Mouse (Mus musculus) embryonic facial prominence, embryonic 12.5 days (tissue): ENCODE data around the gene Usp40. TPM values are rescaled to one million over a fixed set of nuclear protein-coding genes. Genes with fewer than 3 reads are reported as not detected.

ENCODE experiments used
- ATAC-seq: fragments of 200-750 bp; cut with Nextera tagmentation; 2 replicates; pipeline ENCODE4 v1.8.0; 2017; ENCODE audit not compliant: insufficient number of reproducible peaks, insufficient read depth, low FRiP score, low TSS enrichment
- H3K27ac ChIP-seq: fragments of 300-500 bp; sonication (generic); 2 replicates; pipeline ENCODE4 v1.5.1; 2016; ENCODE audit warnings: mild to moderate bottlenecking
- H3K27me3 ChIP-seq: fragments of 300-500 bp; sonication (generic); 2 replicates; pipeline ENCODE4 v1.6.1; 2016; ENCODE audit warnings: mild to moderate bottlenecking, moderate library complexity
- H3K36me3 ChIP-seq: fragments of 300-500 bp; sonication (generic); 2 replicates; pipeline ENCODE4 v1.6.1; 2016; ENCODE audit warnings: mild to moderate bottlenecking
- H3K4me1 ChIP-seq: fragments of 300-500 bp; sonication (generic); 2 replicates; pipeline ENCODE4 v1.6.1; 2016
- H3K4me2 ChIP-seq: fragments of 300-500 bp; sonication (generic); replicated peaks from 2 replicates; pipeline ENCODE4 v1.6.1; 2016; ENCODE audit warnings: mild to moderate bottlenecking, moderate library complexity
- H3K4me3 ChIP-seq: fragments of 300-500 bp; sonication (generic); 2 replicates; pipeline ENCODE4 v1.5.1; 2016; ENCODE audit warnings: mild to moderate bottlenecking
- H3K9ac ChIP-seq: fragments of 300-500 bp; sonication (generic); 2 replicates; pipeline ENCODE4 v1.6.1; 2016; ENCODE audit warnings: mild to moderate bottlenecking, moderate library complexity
- H3K9me3 ChIP-seq: fragments of 300-500 bp; sonication (generic); 2 replicates; pipeline ENCODE4 v1.6.1; 2016; ENCODE audit warnings: mild to moderate bottlenecking, moderate library complexity
- WGBS: fragments of 180-500 bp; shearing (Covaris S2); methylation state at CpG from one replicate; pipeline ENCODE4 v1.1.7; 2016; 5-methylcytosine and 5-hydroxymethylcytosine counted together
- polyA plus RNA-seq: library from polyadenylated mRNA; unstranded; fragments of >200 nt; fragmentation: Nextera tagmentation; extraction: Ambion mirVana; gene quantifications from 2 replicates; pipeline ENCODE4 v1.2.1, GENCODE M21; 2016

The Usp40 gene
- polyA plus RNA-seq, 1 experiment from 2014 or later, result 53.1 TPM

GRCm38 (mm10) chr1:87941765-87942164 is 66.6 kb downstream of the Usp40 start:
- Histone ChIP-seq H3K9ac (no peak overlapping the region), H3K27me3 (no peaks in the 10 kb centered on the region), H3K36me3 (peaks cover 98% of the 10 kb centered on the region), H3K9me3 (no peaks in the 10 kb centered on the region), H3K4me2 (no peak overlapping the region), H3K4me1 (no peaks in the 10 kb centered on the region), H3K4me3 (no peak overlapping the region), H3K27ac (no peak overlapping the region)
- WGBS, result 96% methylated on average over 1 of the region's 1 CpGs
- ATAC-seq, result no peak

- no peak for ATAC-seq
- Histone ChIP-seq H3K4me3 (no peak overlapping the region), H3K4me2 (no peak overlapping the region), H3K9ac (no peak overlapping the region), H3K9me3 (no peaks in the 10 kb centered on the region), H3K36me3 (peaks cover 71% of the 10 kb centered on the region), H3K27ac (no peak overlapping the region), H3K27me3 (no peaks in the 10 kb centered on the region), H3K4me1 (no peaks in the 10 kb centered on the region)
- 44% methylated on average over 2 of the region's 2 CpGs for WGBS
Measured at GRCm38 (mm10) chr1:87936516-87936915, 71.8 kb downstream of the Usp40 start.

GRCm38 (mm10) chr1:87936075-87936474 is 72.3 kb downstream of the Usp40 start:
- WGBS, result 93% methylated on average over 7 of the region's 7 CpGs
- peaks cover 71% of the 10 kb centered on the region for H3K36me3 ChIP-seq

GRCm38 (mm10) chr1:87935546-87935945 is 72.8 kb downstream of the Usp40 start:
- no peak overlapping the region for H3K4me3 ChIP-seq
- peaks cover 68% of the 10 kb centered on the region for H3K36me3 ChIP-seq
- ATAC-seq, result no peak
- no peak overlapping the region for H3K4me2 ChIP-seq
- no peaks in the 10 kb centered on the region for H3K9me3 ChIP-seq
- H3K27ac ChIP-seq, result no peak overlapping the region
- H3K4me1 ChIP-seq, result no peaks in the 10 kb centered on the region
- 94% methylated on average over 2 of the region's 2 CpGs for WGBS
- H3K9ac ChIP-seq, result no peak overlapping the region
- no peaks in the 10 kb centered on the region for H3K27me3 ChIP-seq

More at GRCm38 (mm10) chr1:87936075-87936474, 72.3 kb downstream of the Usp40 start:
- Histone ChIP-seq H3K4me2 (no peak overlapping the region), H3K27ac (no peak overlapping the region), H3K4me3 (no peak overlapping the region), H3K4me1 (no peaks in the 10 kb centered on the region), H3K27me3 (no peaks in the 10 kb centered on the region), H3K9ac (no peak overlapping the region), H3K9me3 (no peaks in the 10 kb centered on the region)
- ATAC-seq, result no peak

- Histone ChIP-seq H3K27me3 (no peaks in the 10 kb centered on the region), H3K9me3 (no peaks in the 10 kb centered on the region), H3K4me2 (no peak overlapping the region), H3K36me3 (peaks cover 64% of the 10 kb centered on the region), H3K27ac (no peak overlapping the region), H3K4me3 (no peak overlapping the region), H3K9ac (no peak overlapping the region), H3K4me1 (no peaks in the 10 kb centered on the region)
- ATAC-seq, result no peak
- WGBS, result 81% methylated on average over 9 of the region's 9 CpGs
Measured at GRCm38 (mm10) chr1:87935095-87935494, 73.3 kb downstream of the Usp40 start.

GRCm38 (mm10) chr1:87933051-87933450 is 75.3 kb downstream of the Usp40 start:
- Histone ChIP-seq H3K4me2 (no peak overlapping the region), H3K27me3 (no peaks in the 10 kb centered on the region), H3K9me3 (no peaks in the 10 kb centered on the region), H3K9ac (no peak overlapping the region), H3K36me3 (peaks cover 60% of the 10 kb centered on the region), H3K4me1 (no peaks in the 10 kb centered on the region), H3K27ac (no peak overlapping the region), H3K4me3 (no peak overlapping the region)
- 81% methylated on average over 5 of the region's 5 CpGs for WGBS
- ATAC-seq, result no peak

- Histone ChIP-seq H3K27ac (no peak overlapping the region), H3K36me3 (peaks cover 72% of the 10 kb centered on the region), H3K4me2 (no peak overlapping the region), H3K4me1 (no peaks in the 10 kb centered on the region), H3K9ac (no peak overlapping the region), H3K27me3 (no peaks in the 10 kb centered on the region), H3K4me3 (no peak overlapping the region), H3K9me3 (no peaks in the 10 kb centered on the region)
- ATAC-seq, result no peak
- 86% methylated on average over 5 of the region's 5 CpGs for WGBS
Measured at GRCm38 (mm10) chr1:87929730-87930129, 78.6 kb downstream of the Usp40 start.

- no peak for ATAC-seq
- Histone ChIP-seq H3K9me3 (no peaks in the 10 kb centered on the region), H3K9ac (no peak overlapping the region), H3K4me3 (no peak overlapping the region), H3K27me3 (no peaks in the 10 kb centered on the region), H3K4me1 (no peaks in the 10 kb centered on the region), H3K4me2 (no peak overlapping the region), H3K36me3 (peaks cover 79% of the 10 kb centered on the region), H3K27ac (no peak overlapping the region)
- 97% methylated on average over 4 of the region's 4 CpGs for WGBS
Measured at GRCm38 (mm10) chr1:87924888-87925287, 83.5 kb downstream of the Usp40 start.

- no peak overlapping the region for H3K27ac ChIP-seq
- H3K4me2 ChIP-seq, result no peak overlapping the region
- H3K27me3 ChIP-seq, result no peaks in the 10 kb centered on the region
- 74% methylated on average over 1 of the region's 1 CpGs for WGBS
- H3K36me3 ChIP-seq, result peaks cover 81% of the 10 kb centered on the region
- no peak for ATAC-seq
- H3K9me3 ChIP-seq, result no peaks in the 10 kb centered on the region
- no peak overlapping the region for H3K9ac ChIP-seq
- no peak overlapping the region for H3K4me3 ChIP-seq
- no peaks in the 10 kb centered on the region for H3K4me1 ChIP-seq
Measured at GRCm38 (mm10) chr1:87922666-87923065, 85.7 kb downstream of the Usp40 start.

- ATAC-seq, result no peak
- Histone ChIP-seq H3K9me3 (no peaks in the 10 kb centered on the region), H3K27me3 (no peaks in the 10 kb centered on the region), H3K9ac (no peak overlapping the region), H3K4me3 (no peak overlapping the region), H3K4me2 (no peak overlapping the region), H3K4me1 (no peaks in the 10 kb centered on the region), H3K36me3 (peaks cover 69% of the 10 kb centered on the region), H3K27ac (no peak overlapping the region)
- 91% methylated on average over 3 of the region's 3 CpGs for WGBS
Measured at GRCm38 (mm10) chr1:87920056-87920614, 88.2 kb downstream of the Usp40 start.

GRCm38 (mm10) chr1:87918061-87918460 is 90.3 kb downstream of the Usp40 start:
- no peak for ATAC-seq
- 92% methylated on average over 2 of the region's 2 CpGs for WGBS

GRCm38 (mm10) chr1:87917361-87917760 is 91.0 kb downstream of the Usp40 start:
- H3K4me2 ChIP-seq, result no peak overlapping the region
- H3K4me1 ChIP-seq, result no peaks in the 10 kb centered on the region
- H3K9ac ChIP-seq, result no peak overlapping the region
- H3K27ac ChIP-seq, result no peak overlapping the region
- no peak overlapping the region for H3K4me3 ChIP-seq
- WGBS, result 97% methylated on average over 3 of the region's 3 CpGs
- H3K9me3 ChIP-seq, result no peaks in the 10 kb centered on the region
- H3K36me3 ChIP-seq, result peaks cover 45% of the 10 kb centered on the region
- H3K27me3 ChIP-seq, result no peaks in the 10 kb centered on the region
- no peak for ATAC-seq

More at GRCm38 (mm10) chr1:87918061-87918460, 90.3 kb downstream of the Usp40 start:
- H3K9ac ChIP-seq, result no peak overlapping the region
- H3K4me2 ChIP-seq, result no peak overlapping the region
- no peak overlapping the region for H3K27ac ChIP-seq
- H3K4me3 ChIP-seq, result no peak overlapping the region
- H3K36me3 ChIP-seq, result peaks cover 50% of the 10 kb centered on the region
- H3K27me3 ChIP-seq, result no peaks in the 10 kb centered on the region
- H3K4me1 ChIP-seq, result no peaks in the 10 kb centered on the region
- no peaks in the 10 kb centered on the region for H3K9me3 ChIP-seq

GRCm38 (mm10) chr1:87913356-87913755 is 95.0 kb downstream of the Usp40 start:
- H3K4me2 ChIP-seq, result no peak overlapping the region
- H3K4me1 ChIP-seq, result no peaks in the 10 kb centered on the region
- no peaks in the 10 kb centered on the region for H3K27me3 ChIP-seq
- no peak for ATAC-seq
- H3K4me3 ChIP-seq, result no peak overlapping the region
- no peaks in the 10 kb centered on the region for H3K9me3 ChIP-seq
- no peak overlapping the region for H3K9ac ChIP-seq
- no peak overlapping the region for H3K27ac ChIP-seq
- H3K36me3 ChIP-seq, result peaks cover 25% of the 10 kb centered on the region
